In the genomic region with DNA sequence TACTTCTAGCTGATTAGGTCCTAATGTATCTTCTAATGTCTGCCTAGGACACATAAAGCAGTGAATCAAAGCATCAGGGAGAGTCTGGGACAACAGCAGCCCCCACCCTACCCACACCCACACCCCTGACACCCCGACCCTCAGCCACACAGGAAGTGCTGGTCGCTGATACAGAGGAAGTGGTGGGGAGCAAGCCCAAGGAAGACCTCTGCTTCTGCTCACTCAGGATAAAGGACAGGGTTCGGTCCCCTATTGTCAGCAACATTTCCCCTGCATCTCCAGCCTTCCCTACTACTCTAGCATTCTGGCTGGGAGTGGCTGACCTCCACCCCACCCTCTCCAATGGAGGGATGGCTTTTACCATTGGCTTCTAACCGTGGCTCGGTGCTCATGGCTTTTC, we compare ENCODE assay signal across 28 mouse cellular contexts.
A peak's percentile ranks its signal among the peaks of the same experiment; 100 is the strongest.
DNase-seq lines count a peak whose midpoint lies in the region; ATAC-seq and TF ChIP-seq lines count a peak whose summit lies in the region.
"Had no signal": no experiment of that assay in that cellular context is flagged by ENCODE, and none has a peak within 500 bp of the region (broad histone marks: within the 10 kb centered on the region; RNA-seq: fewer than 3 reads in every experiment).

No protein-coding gene starts in this region.

- WGBS in liver, embryonic 16.5 days (ENCODE audit: insufficient replicate concordance) = 17% methylated on average over 5 of the region's 5 CpGs
- WGBS in liver, postnatal 0 days (ENCODE audit: insufficient replicate concordance) = 30% methylated on average over 5 of the region's 5 CpGs

- TF ChIP-seq CTCF in liver, postnatal 0 days (IDR thresholded peaks at IDR 0.05; ENCODE audit: low read depth) = no peak

- no peak overlapping the region for H3K9ac ChIP-seq in liver, embryonic 16.5 days (ENCODE audit: low read depth, low read length)
- no peak overlapping the region for H3K9ac ChIP-seq in liver, postnatal 0 days (replicated peaks)
- H3K9ac ChIP-seq: embryonic facial prominence, embryonic 12.5 days; heart, embryonic 15.5 days; hindbrain, embryonic 13.5 days; liver, embryonic 14.5 days; lung, embryonic 15.5 days had no signal

- H3K9me3 ChIP-seq in liver, embryonic 16.5 days (replicated peaks; ENCODE audit: control insufficient read depth, low read length) = no peaks in the 10 kb centered on the region
- H3K9me3 ChIP-seq in liver, postnatal 0 days (ENCODE audit: low read length) = no peaks in the 10 kb centered on the region
- H3K9me3 ChIP-seq: embryonic facial prominence, embryonic 12.5 days; G1E; heart, embryonic 15.5 days; hindbrain, embryonic 13.5 days; lung, embryonic 15.5 days had no signal

- TF ChIP-seq EP300 in liver, postnatal 0 days (IDR thresholded peaks at IDR 0.05; ENCODE audit: low read depth) = no peak

- no peak overlapping the region for H3K4me3 ChIP-seq in liver, embryonic 16.5 days (ENCODE audit: low read depth, low read length)
- H3K4me3 ChIP-seq in liver, postnatal 0 days (ENCODE audit: low read depth, low read length) = no peak overlapping the region
- H3K4me3 ChIP-seq: embryonic facial prominence, embryonic 12.5 days; heart, embryonic 15.5 days; hindbrain, embryonic 13.5 days; lung, embryonic 15.5 days had no signal

- no peaks in the 10 kb centered on the region for H3K4me1 ChIP-seq in liver, embryonic 16.5 days (ENCODE audit: control insufficient read depth, low read depth, low read length)
- 0 out of 2 replicates have a peak, but pooled peaks cover 3% of the 10 kb centered on the region for H3K4me1 ChIP-seq in liver, postnatal 0 days (ENCODE audit: insufficient read depth)
- H3K4me1 ChIP-seq: embryonic facial prominence, embryonic 12.5 days; heart, embryonic 15.5 days; hindbrain, embryonic 13.5 days; lung, embryonic 15.5 days had no signal

- DNase-seq in liver, postnatal 0 days = no peak
- DNase-seq in thymus, postnatal 4 days = peak; percentile 14
- no peak for DNase-seq in thymus, postnatal 25 days
- DNase-seq in left cerebral cortex, adult 11 months (ENCODE audit: low spot score) = no peak
- DNase-seq in spleen, postnatal 4 days (ENCODE audit: low spot score in 2 of 2) = no peak
- DNase-seq: adrenal gland, postnatal 14 days; B cell, adult 2 months; cerebellum, adult 11 months; cerebellum, adult 9-10 months; cerebellum, postnatal 36 days; embryo, embryonic 11 days; gastrocnemius, postnatal 25 days; heart, postnatal 36 days; kidney, adult 9 months; kidney, postnatal 10 days; layer of hippocampus, postnatal 36 days; liver; right cerebral cortex, postnatal 25 days had no signal

- no peak overlapping the region for H3K4me2 ChIP-seq in liver, embryonic 16.5 days (ENCODE audit: low read depth, low read length)
- no peak overlapping the region for H3K4me2 ChIP-seq in liver, postnatal 0 days (ENCODE audit: low read depth, low read length)
- H3K4me2 ChIP-seq: embryonic facial prominence, embryonic 12.5 days; heart, embryonic 15.5 days; hindbrain, embryonic 13.5 days; lung, embryonic 15.5 days had no signal

- H3K27ac ChIP-seq in liver, embryonic 16.5 days (ENCODE audit: low read length) = no peak overlapping the region
- no peak overlapping the region for H3K27ac ChIP-seq in liver, postnatal 0 days (ENCODE audit: low read depth)
- H3K27ac ChIP-seq: embryonic facial prominence, embryonic 12.5 days; heart, embryonic 15.5 days; hindbrain, embryonic 13.5 days; liver, embryonic 14.5 days; lung, embryonic 15.5 days had no signal

- H3K27me3 ChIP-seq in liver, embryonic 16.5 days (ENCODE audit: control insufficient read depth, insufficient read depth, low read depth, low read length) = no peaks in the 10 kb centered on the region
- no peaks in the 10 kb centered on the region for H3K27me3 ChIP-seq in liver, postnatal 0 days (ENCODE audit: insufficient read depth, low read length)
- H3K27me3 ChIP-seq: embryonic facial prominence, embryonic 12.5 days; heart, embryonic 15.5 days; hindbrain, embryonic 13.5 days; lung, embryonic 15.5 days had no signal

- peak; percentile 37; the same call in 1 of the 2 replicates for ATAC-seq in liver, embryonic 16.5 days (ENCODE audit: low read depth)
- no peak for ATAC-seq in liver, postnatal 0 days
- ATAC-seq in common myeloid progenitor, adult 5-6 weeks (replicated peaks; ENCODE audit: low read depth, poor library complexity, severe bottlenecking) = peak; percentile 99
- ATAC-seq: intestine, postnatal 0 days; midbrain, embryonic 16.5 days had no signal

- H3K36me3 ChIP-seq in liver, embryonic 16.5 days (ENCODE audit: control insufficient read depth, insufficient read depth) = no peaks in the 10 kb centered on the region
- H3K36me3 ChIP-seq in liver, postnatal 0 days (replicated peaks; ENCODE audit: insufficient read depth, low read length) = no peaks in the 10 kb centered on the region
- H3K36me3 ChIP-seq: embryonic facial prominence, embryonic 12.5 days; G1E; heart, embryonic 15.5 days; hindbrain, embryonic 13.5 days; lung, embryonic 15.5 days had no signal
